Mouse (Mus musculus): ENCODE measurements around the gene Agpat1. TPM values are rescaled to one million over a fixed set of nuclear protein-coding genes. Genes with fewer than 3 reads are reported as not detected.

The Agpat1 gene
- polyA plus RNA-seq, 2 experiments: 53.3 to 150 TPM

DNA sequence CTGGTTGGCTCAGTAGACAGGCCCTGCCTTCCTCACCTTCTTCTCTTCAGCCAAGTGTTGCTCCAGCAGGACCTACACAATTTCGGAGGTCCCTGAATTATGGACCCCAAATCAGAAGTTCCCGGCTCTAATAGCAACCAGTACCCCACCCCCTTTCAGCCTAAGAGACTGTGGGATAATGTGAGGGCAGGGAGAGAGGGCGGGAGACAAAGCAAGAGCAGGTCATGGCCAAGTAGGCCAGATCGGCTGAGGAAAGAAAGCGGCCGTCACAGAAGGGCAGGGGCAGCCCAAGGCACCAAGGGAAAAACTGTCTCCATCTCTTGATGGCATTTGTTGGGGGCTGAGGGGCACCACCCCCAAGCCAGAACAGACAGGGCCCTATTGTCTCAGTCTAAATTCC, 11.8 kb downstream of the Agpat1 start, which contains the start of gene Egfl8:
Gene Egfl8 (minus strand): TSS at position 101 of the 400 bp plus-strand sequence.
- no peak within 1 kb of the TSS for H3K9ac ChIP-seq (ENCODE audit: low read depth, low read length, severe bottlenecking)
- no peak for TF ChIP-seq POLR2A (IDR thresholded peaks at IDR 0.05; ENCODE audit: borderline replicate concordance, extremely low read depth, insufficient read depth, insufficient read length)
- H3K4me3 ChIP-seq (replicated peaks; ENCODE audit: low read length): no peak within 1 kb of the TSS
- 84% methylated on average over 6 of the region's 6 CpGs for WGBS
- ATAC-seq (ENCODE audit: low FRiP score, low read depth) (no peak), DNase-seq (ENCODE audit: low spot score) (no peak)
- H3K9me3 ChIP-seq (ENCODE audit: control insufficient read depth, low read length): no peaks in the 10 kb centered on the region
- no peaks in the 10 kb centered on the region for H3K4me1 ChIP-seq (ENCODE audit: control insufficient read depth, insufficient read depth, low read length)
- H3K27ac ChIP-seq (replicated peaks; ENCODE audit: low read depth, low read length): no peak within 1 kb of the TSS
- H3K27me3 ChIP-seq (ENCODE audit: control insufficient read depth, insufficient read depth, low read length): no peaks in the 10 kb centered on the region
- H3K4me2 ChIP-seq (replicated peaks; ENCODE audit: low read depth, low read length, severe bottlenecking): no peak within 1 kb of the TSS
- H3K36me3 ChIP-seq (ENCODE audit: control insufficient read depth, insufficient read depth, low read length): peaks cover 79% of the 10 kb centered on the region

DNA sequence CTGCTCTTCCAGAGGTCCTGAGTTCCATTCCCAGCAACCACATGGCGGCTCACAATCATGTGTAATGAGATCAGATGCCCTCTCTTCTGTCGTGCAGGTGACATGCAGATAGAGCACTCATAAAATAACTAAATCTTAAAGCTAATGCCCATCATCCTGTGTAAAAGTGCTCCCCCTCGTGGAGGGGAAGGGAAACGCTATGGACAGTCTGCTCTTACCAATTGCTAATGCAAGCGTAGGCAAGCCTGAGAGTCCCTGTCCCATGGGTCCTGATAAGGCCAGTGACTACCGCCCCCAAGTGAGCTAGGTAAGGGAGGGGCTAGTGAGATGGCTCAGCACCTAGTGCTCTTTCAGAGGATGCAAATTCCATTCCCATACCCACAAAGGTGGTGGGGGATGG, 14.9 kb downstream of the Agpat1 start:
- Histone ChIP-seq H3K4me2 (replicated peaks; ENCODE audit: low read depth, low read length, severe bottlenecking) (no peak overlapping the region), H3K27ac (replicated peaks; ENCODE audit: low read depth, low read length) (no peak overlapping the region), H3K27me3 (ENCODE audit: control insufficient read depth, insufficient read depth, low read length) (no peaks in the 10 kb centered on the region), H3K4me1 (ENCODE audit: control insufficient read depth, insufficient read depth, low read length) (no peaks in the 10 kb centered on the region), H3K36me3 (ENCODE audit: control insufficient read depth, insufficient read depth, low read length) (peaks cover 77% of the 10 kb centered on the region), H3K9ac (ENCODE audit: low read depth, low read length, severe bottlenecking) (no peak overlapping the region), H3K9me3 (ENCODE audit: control insufficient read depth, low read length) (no peaks in the 10 kb centered on the region), H3K4me3 (replicated peaks; ENCODE audit: low read length) (no peak overlapping the region)
- DNase-seq (ENCODE audit: low spot score) (no peak), ATAC-seq (ENCODE audit: low FRiP score, low read depth) (no peak)
- no peak for TF ChIP-seq POLR2A (IDR thresholded peaks at IDR 0.05; ENCODE audit: borderline replicate concordance, extremely low read depth, insufficient read depth, insufficient read length)
- WGBS: 17% methylated on average over 6 of the region's 6 CpGs

DNA sequence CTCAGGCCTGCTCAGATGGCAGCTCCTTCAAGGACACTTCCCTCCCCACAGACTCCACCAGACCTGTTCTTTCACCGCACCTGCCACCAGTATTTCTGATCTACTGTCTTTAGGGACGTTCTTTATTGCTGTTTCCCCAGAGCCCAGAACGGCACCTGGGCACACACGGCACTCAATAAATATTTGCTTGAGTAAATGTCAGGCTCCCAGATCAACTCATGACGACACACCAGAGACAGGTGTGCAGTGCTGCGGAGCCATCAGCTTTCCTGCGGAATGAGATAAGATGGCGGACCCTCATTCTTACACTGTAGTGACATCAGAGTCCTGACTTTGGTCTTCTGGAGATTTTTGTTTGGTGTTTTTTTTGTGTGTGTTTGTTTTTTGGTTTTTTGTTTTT, 16.9 kb downstream of the Agpat1 start:
- DNase-seq (ENCODE audit: low spot score): no peak
- Histone ChIP-seq H3K4me3 (replicated peaks; ENCODE audit: low read length) (no peak overlapping the region), H3K4me2 (replicated peaks; ENCODE audit: low read depth, low read length, severe bottlenecking) (no peak overlapping the region), H3K4me1 (ENCODE audit: control insufficient read depth, insufficient read depth, low read length) (no peaks in the 10 kb centered on the region), H3K27me3 (ENCODE audit: control insufficient read depth, insufficient read depth, low read length) (no peaks in the 10 kb centered on the region), H3K27ac (replicated peaks; ENCODE audit: low read depth, low read length) (no peak overlapping the region), H3K9me3 (ENCODE audit: control insufficient read depth, low read length) (no peaks in the 10 kb centered on the region), H3K9ac (ENCODE audit: low read depth, low read length, severe bottlenecking) (no peak overlapping the region), H3K36me3 (ENCODE audit: control insufficient read depth, insufficient read depth, low read length) (peaks cover 70% of the 10 kb centered on the region)
- WGBS: 84% methylated on average over 8 of the region's 8 CpGs
- no peak for TF ChIP-seq POLR2A (IDR thresholded peaks at IDR 0.05; ENCODE audit: borderline replicate concordance, extremely low read depth, insufficient read depth, insufficient read length)
- no peak for ATAC-seq (ENCODE audit: low FRiP score, low read depth)

DNA sequence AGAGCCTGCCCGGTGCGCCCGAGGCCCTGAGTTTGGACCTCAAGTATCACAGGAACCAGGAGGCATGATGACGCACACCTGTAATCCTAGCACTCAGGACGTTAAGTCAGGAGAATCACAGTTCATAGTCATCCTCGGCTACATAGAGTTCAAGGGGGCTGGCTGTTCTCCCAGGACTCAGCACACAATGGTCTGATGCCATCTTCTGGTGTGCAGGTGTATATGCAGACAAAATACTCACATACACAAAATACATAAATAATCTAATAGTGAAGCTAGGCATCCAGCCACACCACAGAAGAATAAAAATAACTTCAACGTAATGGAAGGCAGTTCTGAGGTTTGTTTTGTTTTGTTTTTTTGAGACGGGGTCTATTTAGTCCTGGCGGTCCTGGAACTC, 19.1 kb downstream of the Agpat1 start:
- no peak overlapping the region for H3K4me3 ChIP-seq (replicated peaks; ENCODE audit: low read length)
- no peak overlapping the region for H3K9ac ChIP-seq (ENCODE audit: low read depth, low read length, severe bottlenecking)
- 85% methylated on average over 9 of the region's 9 CpGs for WGBS
- ATAC-seq (ENCODE audit: low FRiP score, low read depth) (no peak), DNase-seq (ENCODE audit: low spot score) (no peak)
- peaks cover 54% of the 10 kb centered on the region for H3K36me3 ChIP-seq (ENCODE audit: control insufficient read depth, insufficient read depth, low read length)
- no peaks in the 10 kb centered on the region for H3K9me3 ChIP-seq (ENCODE audit: control insufficient read depth, low read length)
- H3K4me1 ChIP-seq (ENCODE audit: control insufficient read depth, insufficient read depth, low read length): peaks cover 4% of the 10 kb centered on the region; the same call in 1 of the 2 replicates
- H3K27ac ChIP-seq (replicated peaks; ENCODE audit: low read depth, low read length): no peak overlapping the region
- no peaks in the 10 kb centered on the region for H3K27me3 ChIP-seq (ENCODE audit: control insufficient read depth, insufficient read depth, low read length)
- H3K4me2 ChIP-seq (replicated peaks; ENCODE audit: low read depth, low read length, severe bottlenecking): no peak overlapping the region
- TF ChIP-seq POLR2A (IDR thresholded peaks at IDR 0.05; ENCODE audit: borderline replicate concordance, extremely low read depth, insufficient read depth, insufficient read length): no peak

DNA sequence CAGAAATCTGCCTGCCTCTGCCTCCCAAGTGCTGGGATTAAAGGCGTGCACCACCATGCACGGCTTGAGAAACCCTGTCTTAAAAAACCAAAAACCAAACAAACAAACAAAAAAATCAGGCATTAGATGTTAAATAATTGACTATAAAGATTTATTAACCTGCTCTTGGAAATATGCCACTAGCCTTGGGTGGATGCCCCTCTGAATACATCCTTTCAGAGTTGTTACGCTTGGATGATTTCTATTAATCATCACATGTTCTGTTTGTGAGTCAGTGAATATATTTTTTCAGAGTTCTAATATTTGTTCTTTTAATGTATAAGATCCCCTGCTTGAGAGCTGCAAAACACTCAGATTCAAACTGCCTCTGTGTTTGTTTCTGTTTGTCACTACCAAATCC, 20.9 kb downstream of the Agpat1 start:
- Histone ChIP-seq H3K4me3 (replicated peaks; ENCODE audit: low read length) (no peak overlapping the region), H3K9ac (ENCODE audit: low read depth, low read length, severe bottlenecking) (no peak overlapping the region), H3K27me3 (ENCODE audit: control insufficient read depth, insufficient read depth, low read length) (peaks cover 6% of the 10 kb centered on the region), H3K9me3 (ENCODE audit: control insufficient read depth, low read length) (no peaks in the 10 kb centered on the region), H3K4me1 (ENCODE audit: control insufficient read depth, insufficient read depth, low read length) (peaks cover 18% of the 10 kb centered on the region), H3K27ac (replicated peaks; ENCODE audit: low read depth, low read length) (no peak overlapping the region), H3K36me3 (ENCODE audit: control insufficient read depth, insufficient read depth, low read length) (peaks cover 46% of the 10 kb centered on the region), H3K4me2 (replicated peaks; ENCODE audit: low read depth, low read length, severe bottlenecking) (no peak overlapping the region)
- whole genome bisulfite sequencing: 92% methylated on average over 3 of the region's 3 CpGs
- no peak for ATAC-seq (ENCODE audit: low FRiP score, low read depth)
- no peak for DNase-seq (ENCODE audit: low spot score)
- TF ChIP-seq POLR2A (IDR thresholded peaks at IDR 0.05; ENCODE audit: borderline replicate concordance, extremely low read depth, insufficient read depth, insufficient read length): no peak

Measured in limb, embryonic 14.5 days (tissue).